Mouse (Mus musculus) liver, adult 2 months (tissue): ENCODE data around the gene Lmx1a. TPM values are rescaled to one million over a fixed set of nuclear protein-coding genes. Genes with fewer than 3 reads are reported as not detected.

Experiments
- DNase-seq: peaks from one replicate; pipeline ENCODE4 v3.0.0-alpha.2; 2011; ENCODE audit warnings: low read depth, low spot score; ENCODE audit errors: extremely low read depth
- H3K27ac ChIP-seq: fragments of 200-500 bp; replicated peaks from 2 replicates; pipeline ENCODE4 v1.5.1; 2012; ENCODE audit warnings: low read depth, mild to moderate bottlenecking, control low read depth, inconsistent platforms, low read length; ENCODE audit not compliant: insufficient read depth
- H3K27me3 ChIP-seq: fragments of 200-500 bp; 2 replicates; pipeline ENCODE4 v1.6.1; 2012; ENCODE audit warnings: mild to moderate bottlenecking, moderate library complexity, low read length, inconsistent platforms; ENCODE audit not compliant: control insufficient read depth, insufficient read depth
- H3K36me3 ChIP-seq: fragments of 200-500 bp; 2 replicates; pipeline ENCODE4 v1.6.1; 2012; ENCODE audit warnings: low read length, inconsistent platforms; ENCODE audit not compliant: control insufficient read depth, insufficient read depth
- H3K4me1 ChIP-seq: fragments of 200-500 bp; 2 replicates; pipeline ENCODE4 v1.6.1; 2011; ENCODE audit warnings: low read length; ENCODE audit not compliant: control insufficient read depth, insufficient read depth
- H3K4me3 ChIP-seq: fragments of 200-500 bp; 2 replicates; pipeline ENCODE4 v1.5.1; 2011; ENCODE audit warnings: low read depth, mild to moderate bottlenecking, control low read depth, low read length, moderate library complexity; ENCODE audit not compliant: insufficient read depth
- H3K79me2 ChIP-seq: fragments of 200-500 bp; 2 replicates; pipeline ENCODE4 v1.6.1; 2012; ENCODE audit warnings: inconsistent platforms, mild to moderate bottlenecking, low read length, moderate library complexity; ENCODE audit not compliant: control insufficient read depth, insufficient read depth
- H3K9ac ChIP-seq: fragments of 200-500 bp; 2 replicates; pipeline ENCODE4 v1.6.1; 2012; ENCODE audit warnings: low read depth, mild to moderate bottlenecking, control low read depth, inconsistent platforms, low read length
- CTCF ChIP-seq: fragments of 200-500 bp; IDR thresholded peaks from 2 replicates; pipeline ENCODE4 v1.5.1; 2011; ENCODE audit warnings: low read depth, low read length, control low read depth
- POLR2A ChIP-seq: fragments of 200-500 bp; IDR thresholded peaks from 2 replicates; pipeline ENCODE4 v1.6.1; 2011; ENCODE audit warnings: low read length, control low read depth; ENCODE audit not compliant: insufficient read depth; ENCODE audit errors: extremely low read depth
- WGBS: fragments of 180-500 bp; shearing (Covaris S2); methylation state at CpG from one replicate; pipeline ENCODE4 v1.1.7; 2018; 5-methylcytosine and 5-hydroxymethylcytosine counted together
- polyA plus RNA-seq: library from polyadenylated mRNA; depleted of rRNA; stranded (reverse); fragments of >200 nt; gene quantifications from 2 replicates; pipeline ENCODE4 v1.2.3, GENCODE M21; 2012
- total RNA-seq: library from RNA; depleted of rRNA; stranded (reverse); fragments of >200 nt; gene quantifications from 2 replicates; pipeline ENCODE4 v1.2.3, GENCODE M21; 2014

Gene Lmx1a
- total and polyA plus RNA-seq, 2 experiments = not detected

- Histone ChIP-seq H3K4me1 (no peaks in the 10 kb centered on the region), H3K36me3 (no peaks in the 10 kb centered on the region), H3K27me3 (peaks cover 6% of the 10 kb centered on the region; the same call in 1 of the 2 replicates), H3K9ac (no peak overlapping the region), H3K27ac (no peak overlapping the region), H3K4me3 (no peak overlapping the region), H3K79me2 (no peaks in the 10 kb centered on the region)
- no peak for DNase-seq
- TF ChIP-seq CTCF (no peak), POLR2A (no peak)
- 82% methylated on average over 3 of the region's 3 CpGs for WGBS
Observed at GRCm38 (mm10) chr1:167736793-167737192, 47.8 kb downstream of the Lmx1a start.

GRCm38 (mm10) chr1:167739286-167739685, 50.2 kb downstream of the Lmx1a start:
- Histone ChIP-seq H3K4me3 (no peak overlapping the region), H3K27me3 (peaks cover 3% of the 10 kb centered on the region; the same call in 1 of the 2 replicates), H3K79me2 (no peaks in the 10 kb centered on the region), H3K36me3 (no peaks in the 10 kb centered on the region), H3K27ac (no peak overlapping the region), H3K9ac (no peak overlapping the region), H3K4me1 (no peaks in the 10 kb centered on the region)
- WGBS = 73% methylated on average over 7 of the region's 7 CpGs
- no peak for TF ChIP-seq CTCF
- no peak for DNase-seq

- no peak overlapping the region for H3K9ac ChIP-seq
- no peaks in the 10 kb centered on the region for H3K79me2 ChIP-seq
- H3K4me1 ChIP-seq = peaks cover 1% of the 10 kb centered on the region; the same call in 1 of the 2 replicates
- WGBS = 18% methylated on average over 6 of the region's 6 CpGs
- no peak overlapping the region for H3K4me3 ChIP-seq
- H3K27me3 ChIP-seq = no peaks in the 10 kb centered on the region
- H3K36me3 ChIP-seq = no peaks in the 10 kb centered on the region
- DNase-seq = peak; percentile 82
- TF ChIP-seq POLR2A (no peak), CTCF (peak; percentile 54)
- H3K27ac ChIP-seq = no peak overlapping the region
Observed at GRCm38 (mm10) chr1:167746676-167747075, 57.6 kb downstream of the Lmx1a start.

GRCm38 (mm10) chr1:167752661-167753060, 63.6 kb downstream of the Lmx1a start:
- Histone ChIP-seq H3K79me2 (no peaks in the 10 kb centered on the region), H3K27me3 (no peaks in the 10 kb centered on the region), H3K27ac (no peak overlapping the region), H3K4me3 (no peak overlapping the region), H3K4me1 (no peaks in the 10 kb centered on the region), H3K9ac (no peak overlapping the region), H3K36me3 (no peaks in the 10 kb centered on the region)
- peak; percentile 5 for DNase-seq
- WGBS = 52% methylated on average over 5 of the region's 5 CpGs
- TF ChIP-seq POLR2A (no peak), CTCF (no peak)

- no peak for TF ChIP-seq POLR2A
- no peak for TF ChIP-seq CTCF
- Histone ChIP-seq H3K4me3 (no peak overlapping the region), H3K27ac (no peak overlapping the region), H3K4me1 (no peaks in the 10 kb centered on the region), H3K27me3 (no peaks in the 10 kb centered on the region), H3K36me3 (no peaks in the 10 kb centered on the region), H3K79me2 (no peaks in the 10 kb centered on the region), H3K9ac (no peak overlapping the region)
- DNase-seq = no peak
- 75% methylated on average over 4 of the region's 4 CpGs for WGBS
Observed at GRCm38 (mm10) chr1:167754085-167754484, 65.0 kb downstream of the Lmx1a start.

- no peaks in the 10 kb centered on the region for H3K27me3 ChIP-seq
- peak; percentile 32 for DNase-seq
- H3K4me3 ChIP-seq = no peak overlapping the region
- no peak overlapping the region for H3K9ac ChIP-seq
- H3K4me1 ChIP-seq = no peaks in the 10 kb centered on the region
- WGBS = 35% methylated on average over 14 of the region's 14 CpGs
- TF ChIP-seq CTCF (no peak), POLR2A (no peak)
- H3K79me2 ChIP-seq = no peaks in the 10 kb centered on the region
- no peaks in the 10 kb centered on the region for H3K36me3 ChIP-seq
- no peak overlapping the region for H3K27ac ChIP-seq
Observed at GRCm38 (mm10) chr1:167754636-167755522, 65.8 kb downstream of the Lmx1a start.
